Mouse (Mus musculus): ENCODE measurements around the gene Mmp14. TPM values are rescaled to one million over a fixed set of nuclear protein-coding genes. Genes with fewer than 3 reads are reported as not detected.
A peak's percentile ranks its signal among the peaks of the same experiment; 100 is the strongest.

Gene Mmp14
- total RNA-seq (2021), result 10 to 100 TPM; 42.2 to 54.4 TPM
- long read RNA-seq, experiment 1, transcript Mmp14-201 (10 exons, 2,596 nt), result major isoform, 33 of 42 reads
- long read RNA-seq, experiment 1, partial matches to known transcripts, result 6 of 42 reads
- long read RNA-seq, experiment 1, other reads (novel, unspliced or antisense), result 3 of 42 reads
- long read RNA-seq, experiment 2, partial matches to known transcripts, result 0 of 5 reads
- long read RNA-seq, experiment 2, other reads (novel, unspliced or antisense), result 2 of 5 reads

GRCm38 (mm10) chr14:54431334-54432077 lies at the start of gene Mmp14:
Mmp14 (plus strand) TSS chr14:54431612.
- peak; percentile 80 to 86 for DNase-seq

- no peak for DNase-seq
Measured at GRCm38 (mm10) chr14:54381816-54382215, 49.6 kb upstream of the Mmp14 start.

- DNase-seq, result no peak
Measured at GRCm38 (mm10) chr14:54382641-54383040, 48.8 kb upstream of the Mmp14 start.

GRCm38 (mm10) chr14:54383355-54383771 lies 48.0 kb upstream of the Mmp14 start:
- DNase-seq, result peak in 1 of 2 experiments; percentile 19

- DNase-seq, result no peak
Measured at GRCm38 (mm10) chr14:54384396-54384795, 47.0 kb upstream of the Mmp14 start.

GRCm38 (mm10) chr14:54385968-54386618 lies 45.3 kb upstream of the Mmp14 start:
- no peak for DNase-seq

GRCm38 (mm10) chr14:54387546-54387945 lies 43.9 kb upstream of the Mmp14 start:
- DNase-seq, result no peak

- DNase-seq, result no peak
Measured at GRCm38 (mm10) chr14:54390843-54391242, 40.6 kb upstream of the Mmp14 start.

- DNase-seq, result no peak
Measured at GRCm38 (mm10) chr14:54393794-54394193, 37.6 kb upstream of the Mmp14 start.

- DNase-seq, result no peak
Measured at GRCm38 (mm10) chr14:54394309-54394708, 37.1 kb upstream of the Mmp14 start.

- DNase-seq, result no peak
Measured at GRCm38 (mm10) chr14:54396685-54397084, 34.7 kb upstream of the Mmp14 start.

- DNase-seq, result no peak
Measured at GRCm38 (mm10) chr14:54397872-54398527, 33.4 kb upstream of the Mmp14 start.

- no peak for DNase-seq
Measured at GRCm38 (mm10) chr14:54398528-54398916, 32.9 kb upstream of the Mmp14 start.

GRCm38 (mm10) chr14:54398921-54399382 lies 32.5 kb upstream of the Mmp14 start:
- no peak for DNase-seq

GRCm38 (mm10) chr14:54401723-54402122 lies 29.7 kb upstream of the Mmp14 start:
- no peak for DNase-seq

GRCm38 (mm10) chr14:54408336-54409056 lies 22.9 kb upstream of the Mmp14 start:
- no peak for DNase-seq

- no peak for DNase-seq
Measured at GRCm38 (mm10) chr14:54409057-54409645, 22.3 kb upstream of the Mmp14 start.

GRCm38 (mm10) chr14:54409980-54410810 lies 21.2 kb upstream of the Mmp14 start:
- no peak for DNase-seq

- no peak for DNase-seq
Measured at GRCm38 (mm10) chr14:54412000-54412576, 19.3 kb upstream of the Mmp14 start.

GRCm38 (mm10) chr14:54412629-54413170 lies 18.7 kb upstream of the Mmp14 start:
- peak; percentile 51 to 74 for DNase-seq

All from adrenal gland, postnatal 36 days (tissue).